Mouse (Mus musculus) embryo, embryonic 11.5 days (tissue): Measurements from ENCODE around the gene Wwc2.

Experiments
- DNase-seq: peaks from one replicate; pipeline ENCODE4 v3.0.0-alpha.2; 2012; ENCODE audit warnings: low read depth, low spot score

Gene Wwc2

GRCm38 (mm10) chr8:47799438-47799837 is 191.3 kb downstream of the Wwc2 start:
- no peak for DNase-seq

- DNase-seq: no peak
These were observed 198.7 kb downstream of the Wwc2 start for GRCm38 (mm10) chr8:47791986-47792385.

GRCm38 (mm10) chr8:47787705-47788104 is 203.0 kb downstream of the Wwc2 start:
- no peak for DNase-seq

DNA sequence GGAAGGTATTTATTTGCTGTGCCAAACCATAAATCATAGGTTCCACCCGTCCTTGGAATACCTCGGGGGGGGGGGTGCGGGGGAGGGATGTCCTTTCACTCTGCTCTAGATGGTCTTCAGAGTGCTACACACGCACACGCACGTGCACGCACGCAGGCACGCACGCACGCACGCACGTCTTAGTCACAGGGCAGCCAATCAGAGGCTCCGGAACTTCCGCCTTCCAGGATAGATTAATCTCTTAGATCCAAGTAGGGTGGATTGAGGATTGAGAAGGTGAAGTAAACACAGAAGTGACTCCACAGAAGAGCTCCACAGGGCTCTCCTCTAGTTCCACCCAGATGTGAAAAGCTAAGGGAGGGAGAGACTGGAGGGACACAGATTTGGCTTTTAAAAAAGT is 204.4 kb downstream of the Wwc2 start:
- DNase-seq: no peak

- DNase-seq: no peak
These were observed 206.3 kb downstream of the Wwc2 start for GRCm38 (mm10) chr8:47784436-47784835.

DNA sequence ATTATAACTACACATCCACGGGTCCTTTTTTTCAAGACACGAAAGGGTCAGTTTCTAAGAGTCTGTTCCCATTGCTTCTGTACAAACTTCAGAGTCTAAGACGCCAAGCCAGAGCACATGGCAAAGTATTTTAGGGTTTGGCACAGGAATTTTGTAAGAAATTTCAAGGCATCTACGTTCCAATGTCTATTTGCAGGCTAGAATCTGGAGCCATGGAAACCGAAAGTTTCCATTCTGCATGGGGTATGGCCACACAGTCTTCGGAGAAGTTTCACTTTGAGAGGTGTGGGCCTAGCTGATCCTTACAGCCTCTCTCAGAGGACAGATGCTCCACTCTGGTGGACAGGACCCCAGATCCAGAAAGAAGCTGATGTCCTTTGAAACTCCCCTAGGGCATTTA is 206.8 kb downstream of the Wwc2 start:
- DNase-seq: no peak

- DNase-seq: no peak
These were observed 207.2 kb downstream of the Wwc2 start for GRCm38 (mm10) chr8:47783544-47783943.

GRCm38 (mm10) chr8:47781881-47782280 is 208.8 kb downstream of the Wwc2 start:
- no peak for DNase-seq

GRCm38 (mm10) chr8:47779589-47779988 is 211.1 kb downstream of the Wwc2 start:
- no peak for DNase-seq

- no peak for DNase-seq
These were observed 213.3 kb downstream of the Wwc2 start for GRCm38 (mm10) chr8:47777415-47777814.
